Mouse (Mus musculus): ENCODE measurements around the gene Cactin. TPM values are rescaled to one million over a fixed set of nuclear protein-coding genes. Genes with fewer than 3 reads are reported as not detected.

Gene Cactin
- polyA plus RNA-seq, 1 experiment from 2014 or later, result 29.6 TPM

- H3K9me3 ChIP-seq (ENCODE audit: control insufficient read depth, low read length), result no peaks in the 10 kb centered on the region
- 74% methylated on average over 9 of the region's 9 CpGs for WGBS
- ATAC-seq (ENCODE audit: low FRiP score, low TSS enrichment), result no peak
- no peak overlapping the region for H3K4me3 ChIP-seq (ENCODE audit: low read length)
- H3K9ac ChIP-seq (ENCODE audit: low read depth, low read length), result no peak overlapping the region
- H3K4me2 ChIP-seq (replicated peaks; ENCODE audit: low read depth, low read length), result no peak overlapping the region
- no peaks in the 10 kb centered on the region for H3K27me3 ChIP-seq (ENCODE audit: control insufficient read depth, insufficient read depth, low read length)
- peaks cover 7% of the 10 kb centered on the region for H3K36me3 ChIP-seq (ENCODE audit: control insufficient read depth, insufficient read depth, low read length)
- peaks cover 45% of the 10 kb centered on the region for H3K4me1 ChIP-seq (ENCODE audit: control insufficient read depth, insufficient read depth, low read length)
- H3K27ac ChIP-seq (ENCODE audit: low read depth, low read length), result no peak overlapping the region
Observed at GRCm38 (mm10) chr10:81301321-81301720, 19.6 kb upstream of the Cactin start.

- Histone ChIP-seq H3K9ac (ENCODE audit: low read depth, low read length) (no peak overlapping the region), H3K4me1 (ENCODE audit: control insufficient read depth, insufficient read depth, low read length) (peaks cover 45% of the 10 kb centered on the region), H3K27me3 (ENCODE audit: control insufficient read depth, insufficient read depth, low read length) (no peaks in the 10 kb centered on the region), H3K36me3 (ENCODE audit: control insufficient read depth, insufficient read depth, low read length) (peaks cover 17% of the 10 kb centered on the region), H3K27ac (ENCODE audit: low read depth, low read length) (no peak overlapping the region), H3K4me3 (ENCODE audit: low read length) (no peak overlapping the region), H3K9me3 (ENCODE audit: control insufficient read depth, low read length) (no peaks in the 10 kb centered on the region), H3K4me2 (replicated peaks; ENCODE audit: low read depth, low read length) (no peak overlapping the region)
- ATAC-seq (ENCODE audit: low FRiP score, low TSS enrichment), result no peak
- WGBS, result 61% methylated on average over 4 of the region's 4 CpGs
Observed at GRCm38 (mm10) chr10:81302288-81302687, 18.6 kb upstream of the Cactin start.

GRCm38 (mm10) chr10:81302781-81303218 is 18.1 kb upstream of the Cactin start:
- 0 out of 2 replicates have a peak overlapping the region, but pooled peaks have one; percentile 28 for H3K9ac ChIP-seq (ENCODE audit: low read depth, low read length)

GRCm38 (mm10) chr10:81303258-81303657 is 17.6 kb upstream of the Cactin start:
- Histone ChIP-seq H3K4me3 (ENCODE audit: low read length) (no peak overlapping the region), H3K4me2 (replicated peaks; ENCODE audit: low read depth, low read length) (no peak overlapping the region; the same call in 1 of the 2 replicates), H3K9me3 (ENCODE audit: control insufficient read depth, low read length) (no peaks in the 10 kb centered on the region), H3K4me1 (ENCODE audit: control insufficient read depth, insufficient read depth, low read length) (peaks cover 39% of the 10 kb centered on the region; the same call in 1 of the 2 replicates), H3K27ac (ENCODE audit: low read depth, low read length) (0 out of 2 replicates have a peak overlapping the region, but pooled peaks have one; percentile 7), H3K36me3 (ENCODE audit: control insufficient read depth, insufficient read depth, low read length) (peaks cover 26% of the 10 kb centered on the region), H3K9ac (ENCODE audit: low read depth, low read length) (peak overlapping the region; percentile 28; the same call in 1 of the 2 replicates), H3K27me3 (ENCODE audit: control insufficient read depth, insufficient read depth, low read length) (no peaks in the 10 kb centered on the region)
- whole genome bisulfite sequencing, result 73% methylated on average over 10 of the region's 10 CpGs
- ATAC-seq (ENCODE audit: low FRiP score, low TSS enrichment), result no peak

More at GRCm38 (mm10) chr10:81302781-81303218, 18.1 kb upstream of the Cactin start:
- Histone ChIP-seq H3K4me2 (replicated peaks; ENCODE audit: low read depth, low read length) (no peak overlapping the region; the same call in 1 of the 2 replicates), H3K4me1 (ENCODE audit: control insufficient read depth, insufficient read depth, low read length) (peaks cover 40% of the 10 kb centered on the region), H3K27ac (ENCODE audit: low read depth, low read length) (0 out of 2 replicates have a peak overlapping the region, but pooled peaks have one; percentile 7), H3K27me3 (ENCODE audit: control insufficient read depth, insufficient read depth, low read length) (no peaks in the 10 kb centered on the region), H3K36me3 (ENCODE audit: control insufficient read depth, insufficient read depth, low read length) (peaks cover 22% of the 10 kb centered on the region), H3K4me3 (ENCODE audit: low read length) (no peak overlapping the region), H3K9me3 (ENCODE audit: control insufficient read depth, low read length) (no peaks in the 10 kb centered on the region)
- no peak for ATAC-seq (ENCODE audit: low FRiP score, low TSS enrichment)
- WGBS, result 71% methylated on average over 14 of the region's 14 CpGs

GRCm38 (mm10) chr10:81303761-81304160 is 17.1 kb upstream of the Cactin start:
- WGBS, result 67% methylated on average over 7 of the region's 7 CpGs

GRCm38 (mm10) chr10:81304597-81305238 is 16.2 kb upstream of the Cactin start:
- WGBS, result 22% methylated on average over 5 of the region's 9 CpGs
- H3K4me1 ChIP-seq (ENCODE audit: control insufficient read depth, insufficient read depth, low read length), result peaks cover 28% of the 10 kb centered on the region; the same call in 1 of the 2 replicates
- H3K9ac ChIP-seq (ENCODE audit: low read depth, low read length), result no peak overlapping the region
- no peak overlapping the region for H3K4me3 ChIP-seq (ENCODE audit: low read length)
- ATAC-seq (ENCODE audit: low FRiP score, low TSS enrichment), result peak; percentile 38; the same call in 1 of the 2 replicates
- peaks cover 40% of the 10 kb centered on the region for H3K36me3 ChIP-seq (ENCODE audit: control insufficient read depth, insufficient read depth, low read length)
- H3K4me2 ChIP-seq (replicated peaks; ENCODE audit: low read depth, low read length), result no peak overlapping the region
- no peaks in the 10 kb centered on the region for H3K27me3 ChIP-seq (ENCODE audit: control insufficient read depth, insufficient read depth, low read length)
- no peak overlapping the region for H3K27ac ChIP-seq (ENCODE audit: low read depth, low read length)
- no peaks in the 10 kb centered on the region for H3K9me3 ChIP-seq (ENCODE audit: control insufficient read depth, low read length)

More at GRCm38 (mm10) chr10:81303761-81304160, 17.1 kb upstream of the Cactin start:
- Histone ChIP-seq H3K36me3 (ENCODE audit: control insufficient read depth, insufficient read depth, low read length) (peaks cover 30% of the 10 kb centered on the region), H3K4me3 (ENCODE audit: low read length) (no peak overlapping the region), H3K4me2 (replicated peaks; ENCODE audit: low read depth, low read length) (no peak overlapping the region), H3K4me1 (ENCODE audit: control insufficient read depth, insufficient read depth, low read length) (peaks cover 36% of the 10 kb centered on the region; the same call in 1 of the 2 replicates), H3K27ac (ENCODE audit: low read depth, low read length) (no peak overlapping the region), H3K9me3 (ENCODE audit: control insufficient read depth, low read length) (no peaks in the 10 kb centered on the region), H3K9ac (ENCODE audit: low read depth, low read length) (no peak overlapping the region), H3K27me3 (ENCODE audit: control insufficient read depth, insufficient read depth, low read length) (no peaks in the 10 kb centered on the region)
- no peak for ATAC-seq (ENCODE audit: low FRiP score, low TSS enrichment)

GRCm38 (mm10) chr10:81305663-81306062 is 15.2 kb upstream of the Cactin start:
- Histone ChIP-seq H3K27ac (ENCODE audit: low read depth, low read length) (no peak overlapping the region), H3K9ac (ENCODE audit: low read depth, low read length) (no peak overlapping the region), H3K36me3 (ENCODE audit: control insufficient read depth, insufficient read depth, low read length) (peaks cover 50% of the 10 kb centered on the region), H3K4me2 (replicated peaks; ENCODE audit: low read depth, low read length) (no peak overlapping the region), H3K9me3 (ENCODE audit: control insufficient read depth, low read length) (no peaks in the 10 kb centered on the region), H3K4me1 (ENCODE audit: control insufficient read depth, insufficient read depth, low read length) (peaks cover 19% of the 10 kb centered on the region; the same call in 1 of the 2 replicates), H3K27me3 (ENCODE audit: control insufficient read depth, insufficient read depth, low read length) (no peaks in the 10 kb centered on the region), H3K4me3 (ENCODE audit: low read length) (no peak overlapping the region)
- ATAC-seq (ENCODE audit: low FRiP score, low TSS enrichment), result no peak
- WGBS, result 90% methylated on average over 14 of the region's 14 CpGs

GRCm38 (mm10) chr10:81306173-81306668 is 14.7 kb upstream of the Cactin start:
- H3K36me3 ChIP-seq (ENCODE audit: control insufficient read depth, insufficient read depth, low read length), result peaks cover 55% of the 10 kb centered on the region
- peaks cover 17% of the 10 kb centered on the region; the same call in 1 of the 2 replicates for H3K4me1 ChIP-seq (ENCODE audit: control insufficient read depth, insufficient read depth, low read length)
- no peaks in the 10 kb centered on the region for H3K9me3 ChIP-seq (ENCODE audit: control insufficient read depth, low read length)
- 95% methylated on average over 12 of the region's 12 CpGs for WGBS
- no peak overlapping the region for H3K4me2 ChIP-seq (replicated peaks; ENCODE audit: low read depth, low read length)
- no peak overlapping the region for H3K9ac ChIP-seq (ENCODE audit: low read depth, low read length)
- H3K27ac ChIP-seq (ENCODE audit: low read depth, low read length), result no peak overlapping the region
- no peak for ATAC-seq (ENCODE audit: low FRiP score, low TSS enrichment)
- no peaks in the 10 kb centered on the region for H3K27me3 ChIP-seq (ENCODE audit: control insufficient read depth, insufficient read depth, low read length)
- no peak overlapping the region for H3K4me3 ChIP-seq (ENCODE audit: low read length)

Data from kidney, embryonic 14.5 days (tissue).